Mouse (Mus musculus) thymus, adult 2 months (tissue): ENCODE results near the gene Olfr548-ps1.

Experiments
- CTCF ChIP-seq: fragments of 200-500 bp; IDR thresholded peaks from 2 replicates; pipeline ENCODE4 v1.5.1; 2012; ENCODE audit warnings: mild to moderate bottlenecking, control low read depth, low read length, moderate library complexity, borderline replicate concordance; ENCODE audit not compliant: control insufficient read depth, poor library complexity, insufficient read depth; ENCODE audit errors: extremely low read depth
- POLR2A ChIP-seq: fragments of 200-500 bp; IDR thresholded peaks from 2 replicates; pipeline ENCODE4 v1.6.1; 2012; ENCODE audit warnings: mild to moderate bottlenecking, low read length, control low read depth, moderate library complexity; ENCODE audit not compliant: control insufficient read depth, poor library complexity, insufficient read depth; ENCODE audit errors: extremely low read depth

DNA sequence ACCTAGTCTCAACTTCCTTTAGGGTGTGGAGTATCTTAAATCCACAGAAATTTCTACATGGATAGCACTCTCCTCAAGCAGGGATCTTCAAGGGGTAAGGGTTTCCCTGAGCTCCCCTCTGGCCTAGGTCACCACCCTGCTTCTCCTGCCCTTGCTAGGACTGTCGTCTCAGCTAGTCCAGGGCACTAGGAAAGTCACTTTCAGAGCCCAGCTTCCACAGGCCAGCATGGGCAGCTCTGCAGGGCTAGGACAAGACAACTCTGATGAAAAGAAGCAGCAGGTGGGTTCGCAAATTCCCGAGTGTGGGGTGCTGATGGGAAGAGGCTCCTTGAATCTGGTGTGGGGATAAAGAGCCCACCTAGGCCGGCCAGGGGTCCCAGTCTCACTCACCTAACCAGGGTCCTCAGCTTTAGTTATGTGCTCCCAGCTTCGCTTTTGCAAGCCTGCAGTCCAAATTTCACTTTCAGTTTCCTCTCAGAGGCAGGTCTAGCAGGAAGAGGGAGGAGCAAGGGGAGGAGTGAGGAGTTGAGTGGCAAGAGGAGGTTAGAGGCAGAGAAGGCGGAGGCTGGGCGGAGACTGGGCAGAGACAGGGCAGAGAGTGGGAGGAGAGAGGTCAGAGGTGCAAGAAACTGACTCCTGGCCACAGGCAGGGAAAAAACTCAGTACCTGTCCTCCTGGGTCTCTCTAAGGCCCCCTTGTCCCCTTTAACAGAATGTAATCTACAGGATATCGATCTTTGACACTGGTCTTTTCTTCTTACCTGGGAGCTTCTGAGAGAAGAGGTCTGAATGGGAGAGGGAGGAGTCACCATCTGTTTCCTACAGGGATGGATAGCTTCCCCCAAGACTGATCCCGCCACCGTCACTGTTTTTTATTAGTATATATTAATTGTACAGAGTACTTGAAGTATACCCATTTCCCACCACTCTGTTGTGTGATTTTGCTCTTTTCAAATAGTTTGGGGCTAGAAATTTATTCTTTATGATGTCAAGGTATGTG is 24.6 kb downstream of the Olfr548-ps1 start, which contains the start of gene Trim21:
- TF ChIP-seq POLR2A = 0 out of 2 replicates have a peak, but pooled peaks have one; percentile 44
- no peak for TF ChIP-seq CTCF
